Mouse (Mus musculus): ENCODE results near the gene Mus81.
"Not testable (repeated sequence)": the region's sequence is repeated elsewhere in the genome, so short reads cannot be mapped to it uniquely, and the experiment has no call there.

Gene Mus81

GRCm38 (mm10) chr19:5487768-5488550 is at the start of gene Mus81:
Gene Mus81 (minus strand): TSS chr19:5488402.
- peak; percentile 98 for DNase-seq (ENCODE audit: low read depth)

GRCm38 (mm10) chr19:5532520-5532919 is 44.3 kb upstream of the Mus81 start:
- DNase-seq (ENCODE audit: low read depth): no peak

GRCm38 (mm10) chr19:5530138-5530524 is 41.9 kb upstream of the Mus81 start:
- no peak for DNase-seq (ENCODE audit: low read depth)

- DNase-seq (ENCODE audit: low read depth): peak; percentile 92
Measured at GRCm38 (mm10) chr19:5529325-5530137, 41.3 kb upstream of the Mus81 start.

GRCm38 (mm10) chr19:5525204-5525603 is 37.0 kb upstream of the Mus81 start:
- DNase-seq (ENCODE audit: low read depth): no peak

GRCm38 (mm10) chr19:5518721-5519120 is 30.5 kb upstream of the Mus81 start:
- no peak for DNase-seq (ENCODE audit: low read depth)

GRCm38 (mm10) chr19:5516906-5517505 is 28.8 kb upstream of the Mus81 start:
- DNase-seq (ENCODE audit: low read depth): no peak

GRCm38 (mm10) chr19:5515840-5516777 is 27.9 kb upstream of the Mus81 start:
- no peak for DNase-seq (ENCODE audit: low read depth)

- no peak for DNase-seq (ENCODE audit: low read depth)
Measured at GRCm38 (mm10) chr19:5513005-5513349, 24.8 kb upstream of the Mus81 start.

GRCm38 (mm10) chr19:5512091-5513004 is 24.1 kb upstream of the Mus81 start:
- no peak for DNase-seq (ENCODE audit: low read depth)

- no peak for DNase-seq (ENCODE audit: low read depth)
Measured at GRCm38 (mm10) chr19:5511074-5511632, 23.0 kb upstream of the Mus81 start.

GRCm38 (mm10) chr19:5510031-5511026 is 22.1 kb upstream of the Mus81 start, which contains the start of gene Snx32:
Gene Snx32 (minus strand): TSS chr19:5510538.
- DNase-seq (ENCODE audit: low read depth): peak; percentile 98

- no peak for DNase-seq (ENCODE audit: low read depth)
Measured at GRCm38 (mm10) chr19:5503687-5504086, 15.5 kb upstream of the Mus81 start, which contains the start of gene 1700020D05Rik. Gene 1700020D05Rik (minus strand): TSS chr19:5503787.

GRCm38 (mm10) chr19:5500330-5500875 is 12.2 kb upstream of the Mus81 start:
- no peak for DNase-seq (ENCODE audit: low read depth)

GRCm38 (mm10) chr19:5496052-5496370 is 7.8 kb upstream of the Mus81 start:
- DNase-seq (ENCODE audit: low read depth): no peak

GRCm38 (mm10) chr19:5495353-5496051 is 7.3 kb upstream of the Mus81 start:
- DNase-seq (ENCODE audit: low read depth): no peak

GRCm38 (mm10) chr19:5494314-5494713 is 6.1 kb upstream of the Mus81 start:
- DNase-seq (ENCODE audit: low read depth): no peak

GRCm38 (mm10) chr19:5493301-5493721 is 5.1 kb upstream of the Mus81 start:
- DNase-seq (ENCODE audit: low read depth): not testable (repeated sequence)
